Mouse (Mus musculus): ENCODE results near the gene Gab1. TPM values are rescaled to one million over a fixed set of nuclear protein-coding genes. Genes with fewer than 3 reads are reported as not detected.

The Gab1 gene
- under 1 TPM; 0.62 to 0.64 TPM for total RNA-seq (2023)

GRCm38 (mm10) chr8:80880196-80881106, at the start of gene Gab1:
Gene Gab1 (minus strand): TSS chr8:80880519.

GRCm38 (mm10) chr8:80739155-80739924, 141.0 kb downstream of the Gab1 start, which contains the start of gene Smarca5:
Gene Smarca5 (minus strand): TSS chr8:80739497.

Other genes with a start within 250 kb of the Gab1 start
- gene Smarca5, start 141.0 kb downstream of the Gab1 start, total RNA-seq (2023), result 100 to 1,000 TPM; 170 to 174 TPM
- gene Usp38, start 134.4 kb upstream of the Gab1 start, total RNA-seq (2023), result 10 to 100 TPM; 74.0 to 74.9 TPM

All from B cell, adult 67 days (primary cell).